ENCODE assay signal across 9 mouse cellular contexts in the genomic region with DNA sequence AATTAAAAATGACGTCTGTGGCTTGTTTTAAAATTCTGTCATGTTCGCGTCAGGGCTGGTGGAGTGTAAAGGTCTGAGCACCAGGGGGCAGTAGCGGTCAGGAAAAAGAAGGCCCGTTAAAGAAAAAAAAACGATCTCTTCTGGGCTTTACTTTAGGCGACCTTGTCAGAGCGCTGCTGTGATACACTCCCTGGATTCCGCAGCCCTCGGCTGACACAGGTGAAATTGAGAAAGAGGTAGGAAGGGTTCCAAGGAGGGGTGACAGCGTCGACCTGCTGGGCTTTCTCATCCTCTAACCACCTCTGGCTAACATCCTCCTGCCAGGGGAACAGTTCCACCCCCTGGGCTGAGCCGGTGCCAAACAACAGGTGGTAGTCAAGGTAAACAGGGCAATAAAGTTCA. TPM values are rescaled to one million over a fixed set of nuclear protein-coding genes. Genes with fewer than 3 reads are reported as not detected.
DNase-seq lines count a peak whose midpoint lies in the region; ATAC-seq and TF ChIP-seq lines count a peak whose summit lies in the region.
"Had no signal": no experiment of that assay in that cellular context is flagged by ENCODE, and none has a peak within 500 bp of the region (broad histone marks: within the 10 kb centered on the region; RNA-seq: fewer than 3 reads in every experiment).

No protein-coding gene starts in this region.

- no peak for TF ChIP-seq POLR2A in brain, embryonic 14.5 days (IDR thresholded peaks at IDR 0.05; ENCODE audit: borderline replicate concordance, extremely low read depth, insufficient read depth, insufficient read length, poor library complexity, severe bottlenecking)

- H3K4me2 ChIP-seq in forebrain, embryonic 15.5 days (replicated peaks) = peak overlapping the region; percentile 39
- peak overlapping the region; percentile 43 for H3K4me2 ChIP-seq in hindbrain, embryonic 14.5 days (replicated peaks)
- peak overlapping the region; percentile 41 for H3K4me2 ChIP-seq in limb, embryonic 15.5 days
- peak overlapping the region; percentile 57 for H3K4me2 ChIP-seq in midbrain, embryonic 16.5 days (ENCODE audit: low read length)
- peak overlapping the region; percentile 47 for H3K4me2 ChIP-seq in stomach, embryonic 16.5 days (ENCODE audit: low read depth, low read length)

- H3K4me3 ChIP-seq in forebrain, embryonic 15.5 days = 0 out of 2 replicates have a peak overlapping the region, but pooled peaks have one; percentile 7
- no peak overlapping the region for H3K4me3 ChIP-seq in hindbrain, embryonic 14.5 days (replicated peaks; ENCODE audit: low read length)
- H3K4me3 ChIP-seq in limb, embryonic 15.5 days = peak overlapping the region; percentile 11; the same call in 1 of the 2 replicates
- H3K4me3 ChIP-seq in midbrain, embryonic 16.5 days (ENCODE audit: low read depth, low read length) = peak overlapping the region; percentile 24; the same call in 1 of the 2 replicates
- peak overlapping the region; percentile 14; the same call in 1 of the 2 replicates for H3K4me3 ChIP-seq in stomach, embryonic 16.5 days (replicated peaks; ENCODE audit: low read length)
- H3K4me3 ChIP-seq: erythroblast, embryonic 14.5 days had no signal

- intact Hi-C loops in left cerebral cortex, postnatal 25 days (cut with DNase I) = loop anchor here (1.0 to 10.0 kb wide), 2 partner anchors 104 to 295 kb away; no protein-coding TSS in a partner anchor

- no peak for ATAC-seq in forebrain, embryonic 15.5 days (replicated peaks)
- no peak; the same call in 1 of the 2 replicates for ATAC-seq in hindbrain, embryonic 14.5 days (ENCODE audit: low FRiP score)
- no peak for ATAC-seq in limb, embryonic 15.5 days (ENCODE audit: insufficient number of reproducible peaks, low FRiP score, low TSS enrichment, low read depth)
- peak; percentile 25; the same call in 1 of the 2 replicates for ATAC-seq in midbrain, embryonic 16.5 days
- no peak for ATAC-seq in stomach, embryonic 16.5 days (ENCODE audit: insufficient read depth, low FRiP score)

- 4% methylated on average over 13 of the region's 13 CpGs for WGBS in forebrain, embryonic 15.5 days
- 6% methylated on average over 13 of the region's 13 CpGs for WGBS in hindbrain, embryonic 14.5 days
- 4% methylated on average over 13 of the region's 13 CpGs for WGBS in limb, embryonic 15.5 days
- WGBS in midbrain, embryonic 16.5 days = 5% methylated on average over 13 of the region's 13 CpGs
- WGBS in stomach, embryonic 16.5 days = 4% methylated on average over 13 of the region's 13 CpGs

- 0 out of 2 replicates have a peak overlapping the region, but pooled peaks have one; percentile 11 for H3K9ac ChIP-seq in forebrain, embryonic 15.5 days (replicated peaks)
- no peak overlapping the region for H3K9ac ChIP-seq in hindbrain, embryonic 14.5 days
- no peak overlapping the region for H3K9ac ChIP-seq in limb, embryonic 15.5 days
- peak overlapping the region; percentile 53 for H3K9ac ChIP-seq in midbrain, embryonic 16.5 days (ENCODE audit: low read depth, low read length)
- H3K9ac ChIP-seq in stomach, embryonic 16.5 days (ENCODE audit: low read length) = 0 out of 2 replicates have a peak overlapping the region, but pooled peaks have one; percentile 31

- no peak overlapping the region for H3K27ac ChIP-seq in forebrain, embryonic 15.5 days (replicated peaks)
- no peak overlapping the region for H3K27ac ChIP-seq in hindbrain, embryonic 14.5 days
- H3K27ac ChIP-seq in limb, embryonic 15.5 days = no peak overlapping the region
- H3K27ac ChIP-seq in midbrain, embryonic 16.5 days (ENCODE audit: low read length) = no peak overlapping the region
- H3K27ac ChIP-seq in stomach, embryonic 16.5 days (ENCODE audit: low read length) = no peak overlapping the region

- H3K9me3 ChIP-seq in forebrain, embryonic 15.5 days = no peaks in the 10 kb centered on the region
- H3K9me3 ChIP-seq in hindbrain, embryonic 14.5 days (ENCODE audit: control insufficient read depth, low read length) = no peaks in the 10 kb centered on the region
- H3K9me3 ChIP-seq in limb, embryonic 15.5 days = no peaks in the 10 kb centered on the region
- no peaks in the 10 kb centered on the region for H3K9me3 ChIP-seq in midbrain, embryonic 16.5 days (replicated peaks; ENCODE audit: control insufficient read depth, low read length, poor library complexity, severe bottlenecking)
- 0 out of 2 replicates have a peak, but pooled peaks cover 3% of the 10 kb centered on the region for H3K9me3 ChIP-seq in stomach, embryonic 16.5 days (replicated peaks; ENCODE audit: control insufficient read depth, low read length)

- DNase-seq in left cerebral cortex, postnatal 25 days (ENCODE audit: low spot score in 2 of 2) = peak; percentile 35 to 65
- DNase-seq in left cerebral cortex, adult 8-10 months (ENCODE audit: low spot score in 2 of 2) = no peak
- peak; percentile 83 for DNase-seq in brain, embryonic 14.5 days (ENCODE audit: low read depth)
- DNase-seq in hindbrain, embryonic 14.5 days (ENCODE audit: low spot score) = peak; percentile 88

- peak; percentile 76 for TF ChIP-seq CTCF in brain, embryonic 14.5 days (IDR thresholded peaks at IDR 0.05; ENCODE audit: borderline replicate concordance, extremely low read depth, insufficient read depth, insufficient read length)

- H3K36me3 ChIP-seq in forebrain, embryonic 15.5 days = no peaks in the 10 kb centered on the region
- H3K36me3 ChIP-seq in hindbrain, embryonic 14.5 days (replicated peaks; ENCODE audit: control insufficient read depth, insufficient read depth) = no peaks in the 10 kb centered on the region
- H3K36me3 ChIP-seq in limb, embryonic 15.5 days = no peaks in the 10 kb centered on the region
- H3K36me3 ChIP-seq in midbrain, embryonic 16.5 days (ENCODE audit: control insufficient read depth, insufficient read depth, low read length) = no peaks in the 10 kb centered on the region
- no peaks in the 10 kb centered on the region for H3K36me3 ChIP-seq in stomach, embryonic 16.5 days (ENCODE audit: control insufficient read depth, insufficient read depth, low read length)

- H3K4me1 ChIP-seq in forebrain, embryonic 15.5 days = peaks cover 4% of the 10 kb centered on the region
- no peaks in the 10 kb centered on the region for H3K4me1 ChIP-seq in hindbrain, embryonic 14.5 days (replicated peaks; ENCODE audit: control insufficient read depth, insufficient read depth, low read length)
- peaks cover 3% of the 10 kb centered on the region; the same call in 1 of the 2 replicates for H3K4me1 ChIP-seq in limb, embryonic 15.5 days
- peaks cover 4% of the 10 kb centered on the region; the same call in 1 of the 2 replicates for H3K4me1 ChIP-seq in midbrain, embryonic 16.5 days (ENCODE audit: control insufficient read depth, insufficient read depth, low read length)
- H3K4me1 ChIP-seq in stomach, embryonic 16.5 days (ENCODE audit: control insufficient read depth, insufficient read depth, low read length) = 0 out of 2 replicates have a peak, but pooled peaks cover 7% of the 10 kb centered on the region

- H3K27me3 ChIP-seq in forebrain, embryonic 15.5 days = no peaks in the 10 kb centered on the region
- no peaks in the 10 kb centered on the region for H3K27me3 ChIP-seq in hindbrain, embryonic 14.5 days (ENCODE audit: control insufficient read depth, insufficient read depth, low read length)
- H3K27me3 ChIP-seq in limb, embryonic 15.5 days = no peaks in the 10 kb centered on the region
- H3K27me3 ChIP-seq in midbrain, embryonic 16.5 days (ENCODE audit: control insufficient read depth, insufficient read depth, low read depth, low read length) = no peaks in the 10 kb centered on the region
- H3K27me3 ChIP-seq in stomach, embryonic 16.5 days (ENCODE audit: control insufficient read depth, insufficient read depth, low read length) = no peaks in the 10 kb centered on the region

RNA-seq across cellular contexts. Expression of gene Ywhah, which starts 20.9 kb away (rescaled TPM):
- 1,000 to 10,000 TPM; 1,163 to 1,279 TPM for total RNA-seq in left cerebral cortex, postnatal 25 days (2021)
- 1,000 to 10,000 TPM in 2 of 4 experiments, 100 to 1,000 TPM in 2; 903 to 1,086 (median 994) TPM for total RNA-seq in left cerebral cortex, adult 8-10 months (2022)
- polyA plus RNA-seq in brain, embryonic 14.5 days (2012; rRNA removed) = 379 and 484 TPM in 2 replicates
- polyA plus RNA-seq in forebrain, embryonic 15.5 days (2015; fragmentation: Nextera tagmentation; extraction: Ambion mirVana) = 569 and 595 TPM in 2 replicates
- 745 and 907 TPM in 2 replicates for polyA plus RNA-seq in hindbrain, embryonic 14.5 days (2014; fragmentation: Nextera tagmentation; extraction: Ambion mirVana)
- polyA plus RNA-seq in limb, embryonic 15.5 days (2015; fragmentation: Nextera tagmentation; extraction: Ambion mirVana) = 363 and 383 TPM in 2 replicates
- polyA plus RNA-seq in midbrain, embryonic 16.5 days (2015; fragmentation: Nextera tagmentation; extraction: Ambion mirVana) = 878 and 976 TPM in 2 replicates
- polyA plus RNA-seq in stomach, embryonic 16.5 days (2015; fragmentation: Nextera tagmentation; extraction: Ambion mirVana) = 405 and 418 TPM in 2 replicates

Comparison
In these comparisons a context has a peak if more than half of its experiments do, and no peak if none do; other contexts are left out.
1. DNase-seq: peak in left cerebral cortex, postnatal 25 days (2 of 2), brain, embryonic 14.5 days (single experiment) and hindbrain, embryonic 14.5 days (single experiment); none in left cerebral cortex, adult 8-10 months (0 of 2).
2. H3K9ac ChIP-seq: peak in forebrain, embryonic 15.5 days (single experiment), midbrain, embryonic 16.5 days (single experiment) and stomach, embryonic 16.5 days (single experiment); none in hindbrain, embryonic 14.5 days (single experiment) and limb, embryonic 15.5 days (single experiment).
3. Peak in every context shown above with its lines, with median percentiles within 50 percentile points of each other: H3K4me2 ChIP-seq.